Mouse (Mus musculus) heart, postnatal 0 days (tissue): Measurements from ENCODE around the gene Polm.

Experiments
- CTCF ChIP-seq: IDR thresholded peaks from 2 replicates; pipeline ENCODE4 v1.5.1; 2016; ENCODE audit warnings: antibody characterized with exemption, control low read depth, low read depth
- EP300 ChIP-seq: IDR thresholded peaks from 2 replicates; pipeline ENCODE4 v1.6.1; 2016; ENCODE audit warnings: antibody characterized with exemption, low read depth

DNA sequence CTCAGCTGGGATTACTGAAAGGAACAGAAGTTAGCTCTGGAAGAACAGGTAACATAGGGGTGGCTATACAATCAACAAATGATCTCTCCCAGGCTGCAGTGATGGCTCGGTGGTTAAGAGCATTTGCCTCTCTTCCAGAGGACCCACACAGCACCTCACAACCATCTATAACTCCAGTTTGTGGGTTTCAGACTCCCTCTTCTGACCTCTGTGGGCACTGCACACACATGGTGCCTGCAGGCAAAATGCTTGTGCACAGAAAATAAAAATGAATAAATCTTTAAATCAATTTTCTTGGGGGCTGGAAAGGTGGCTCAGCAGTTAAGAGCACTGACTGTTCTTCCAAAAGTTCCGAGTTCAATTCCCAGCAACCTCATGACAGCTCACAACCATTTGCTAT, 59.3 kb downstream of the Polm start:
- TF ChIP-seq CTCF = peak; percentile 45
- TF ChIP-seq EP300 = no peak
